Mouse (Mus musculus): ENCODE measurements at regions not wholly inside any gene's neighbourhood (a gene's known extent, or its start where the extent isn't known, plus 50 kb on each side); places are given as distances from the start of the nearest gene placed in this dataset.
"Not testable (repeated sequence)": the region's sequence is repeated elsewhere in the genome, so short reads cannot be mapped to it uniquely, and the experiment has no call there.

DNA sequence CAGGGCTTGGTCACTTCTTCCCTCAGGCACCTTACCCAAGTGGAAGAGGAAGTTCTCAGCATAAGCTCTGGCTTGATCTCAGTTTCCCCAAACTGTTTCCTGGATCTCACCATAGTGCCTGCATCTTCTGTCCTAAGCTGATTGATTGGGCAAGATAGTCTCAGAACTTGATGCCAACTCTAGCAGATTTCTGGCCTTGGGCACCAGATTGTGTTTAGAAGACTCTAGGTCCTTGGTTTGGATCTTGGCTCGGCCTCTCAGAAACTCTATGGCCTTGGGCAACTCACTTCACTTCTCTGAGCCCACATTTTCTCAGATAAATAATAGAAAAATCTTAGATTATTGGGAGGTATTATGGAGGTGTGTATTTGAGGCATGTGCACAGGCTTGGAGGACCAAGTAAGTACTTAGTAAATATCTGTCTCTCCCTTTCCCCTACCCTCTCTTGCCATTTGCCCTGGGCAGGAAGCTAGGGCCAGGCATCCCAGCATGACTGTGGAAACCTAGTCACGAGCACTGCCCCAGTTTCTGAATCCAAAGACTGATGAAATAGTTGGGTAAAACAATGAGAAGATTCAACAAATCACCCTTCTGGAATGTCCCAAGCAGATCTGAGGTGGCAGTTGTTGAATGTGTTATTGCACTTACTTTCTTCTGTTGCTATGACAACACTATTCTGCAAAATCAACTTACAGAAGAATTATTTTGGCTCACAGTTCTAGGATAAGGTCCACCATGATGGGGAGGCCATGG, 293.6 kb downstream of the 4933412E24Rik start:
- H3K27ac ChIP-seq = no peak overlapping the region
- H3K27me3 ChIP-seq (ENCODE audit: insufficient read depth, low read length) = no peaks in the 10 kb centered on the region
- H3K4me2 ChIP-seq (ENCODE audit: low read length) = no peak overlapping the region
- ATAC-seq (replicated peaks; ENCODE audit: low FRiP score, low read depth) (no peak), DNase-seq (ENCODE audit: low spot score) (no peak)
- H3K4me3 ChIP-seq (replicated peaks; ENCODE audit: low read depth, low read length) = no peak overlapping the region
- no peaks in the 10 kb centered on the region for H3K9me3 ChIP-seq (replicated peaks; ENCODE audit: low read length)
- no peaks in the 10 kb centered on the region for H3K4me1 ChIP-seq (replicated peaks; ENCODE audit: insufficient read depth, low read length)
- H3K36me3 ChIP-seq (ENCODE audit: insufficient read depth, low read length) = no peaks in the 10 kb centered on the region
- TF ChIP-seq CTCF (IDR thresholded peaks at IDR 0.05; ENCODE audit: low read depth) = no peak
- WGBS = 88% methylated on average over 2 of the region's 2 CpGs
- no peak overlapping the region for H3K9ac ChIP-seq (ENCODE audit: low read depth, low read length)

DNA sequence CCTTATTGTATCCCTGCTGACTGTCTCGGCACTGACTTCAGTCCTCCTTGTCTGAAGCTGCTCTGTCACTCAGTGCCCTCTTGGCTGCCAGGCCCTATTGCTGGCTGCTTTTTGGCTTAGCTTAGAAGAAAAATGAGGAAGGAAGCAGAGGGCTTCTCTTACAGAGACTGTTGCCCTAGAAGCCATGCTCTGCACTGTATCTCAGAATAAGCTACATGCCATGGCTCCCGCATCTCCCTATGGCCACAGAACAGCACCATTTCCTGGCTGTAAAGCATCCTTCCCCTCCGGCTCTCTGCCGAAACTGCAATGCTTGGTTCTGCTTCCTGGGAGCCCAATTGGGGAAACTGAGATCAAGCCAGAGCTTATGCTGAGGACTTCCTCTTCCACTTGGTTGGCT, 295.0 kb downstream of the 4933412E24Rik start:
- H3K4me1 ChIP-seq (replicated peaks; ENCODE audit: insufficient read depth, low read length) = no peaks in the 10 kb centered on the region
- H3K4me3 ChIP-seq (replicated peaks; ENCODE audit: low read depth, low read length) = no peak overlapping the region
- H3K9ac ChIP-seq (ENCODE audit: low read depth, low read length) = no peak overlapping the region
- H3K27ac ChIP-seq = no peak overlapping the region
- no peaks in the 10 kb centered on the region for H3K9me3 ChIP-seq (replicated peaks; ENCODE audit: low read length)
- H3K36me3 ChIP-seq (ENCODE audit: insufficient read depth, low read length) = no peaks in the 10 kb centered on the region
- no peak for ATAC-seq (replicated peaks; ENCODE audit: low FRiP score, low read depth)
- no peaks in the 10 kb centered on the region for H3K27me3 ChIP-seq (ENCODE audit: insufficient read depth, low read length)
- TF ChIP-seq CTCF (IDR thresholded peaks at IDR 0.05; ENCODE audit: low read depth) = no peak
- WGBS = 83% methylated on average over 4 of the region's 4 CpGs
- no peak overlapping the region for H3K4me2 ChIP-seq (ENCODE audit: low read length)
- DNase-seq (ENCODE audit: low spot score) = no peak

DNA sequence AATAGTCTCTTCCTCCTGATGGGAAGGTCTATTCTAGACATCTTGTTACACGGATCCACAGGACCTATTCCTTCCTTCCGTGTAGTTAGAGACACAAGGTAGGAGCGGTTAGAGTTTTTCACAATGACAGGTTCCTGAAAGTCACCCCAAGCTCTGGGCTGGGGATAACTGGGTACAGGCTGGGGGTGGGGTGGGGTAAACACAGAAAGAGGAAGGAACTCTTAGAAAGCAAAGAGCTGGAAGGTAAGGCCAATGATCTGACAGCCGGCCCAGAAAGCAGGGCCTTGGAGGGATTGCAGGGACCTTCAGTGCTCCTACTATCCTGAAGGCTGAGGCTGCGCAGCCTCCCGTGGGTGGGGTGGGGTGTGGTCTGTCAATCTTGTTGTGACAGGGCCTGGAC, 295.4 kb downstream of the 4933412E24Rik start:
- Histone ChIP-seq H3K36me3 (ENCODE audit: insufficient read depth, low read length) (no peaks in the 10 kb centered on the region), H3K9me3 (replicated peaks; ENCODE audit: low read length) (no peaks in the 10 kb centered on the region), H3K4me3 (replicated peaks; ENCODE audit: low read depth, low read length) (no peak overlapping the region), H3K27ac (no peak overlapping the region), H3K4me1 (replicated peaks; ENCODE audit: insufficient read depth, low read length) (no peaks in the 10 kb centered on the region), H3K4me2 (ENCODE audit: low read length) (no peak overlapping the region), H3K27me3 (ENCODE audit: insufficient read depth, low read length) (no peaks in the 10 kb centered on the region), H3K9ac (ENCODE audit: low read depth, low read length) (no peak overlapping the region)
- ATAC-seq (replicated peaks; ENCODE audit: low FRiP score, low read depth) = no peak
- TF ChIP-seq CTCF (IDR thresholded peaks at IDR 0.05; ENCODE audit: low read depth) = no peak
- no peak for DNase-seq (ENCODE audit: low spot score)
- WGBS = 87% methylated on average over 6 of the region's 6 CpGs

DNA sequence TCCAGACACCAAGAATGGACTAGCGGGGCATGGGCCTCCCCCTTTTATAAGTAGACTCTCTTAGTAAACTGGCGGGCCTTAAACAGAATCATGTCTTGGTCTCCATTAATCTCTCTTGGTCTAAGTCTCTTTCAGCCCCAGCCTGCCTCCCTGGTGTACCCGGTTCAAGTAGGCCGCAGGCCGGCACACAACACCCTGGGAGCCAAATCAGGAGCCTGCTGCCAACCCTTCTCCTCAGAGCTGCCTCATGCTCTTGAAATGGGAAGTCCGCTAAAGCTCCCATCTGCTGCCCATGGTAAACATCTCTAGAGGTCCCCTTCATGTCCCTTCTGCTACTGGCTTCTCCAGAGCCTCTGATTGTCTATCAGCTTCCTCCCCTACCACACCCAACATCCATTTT, 296.3 kb downstream of the 4933412E24Rik start:
- Histone ChIP-seq H3K9ac (ENCODE audit: low read depth, low read length) (no peak overlapping the region), H3K4me1 (replicated peaks; ENCODE audit: insufficient read depth, low read length) (no peaks in the 10 kb centered on the region), H3K27ac (no peak overlapping the region), H3K9me3 (replicated peaks; ENCODE audit: low read length) (no peaks in the 10 kb centered on the region), H3K27me3 (ENCODE audit: insufficient read depth, low read length) (no peaks in the 10 kb centered on the region), H3K4me3 (replicated peaks; ENCODE audit: low read depth, low read length) (no peak overlapping the region), H3K4me2 (ENCODE audit: low read length) (no peak overlapping the region), H3K36me3 (ENCODE audit: insufficient read depth, low read length) (no peaks in the 10 kb centered on the region)
- WGBS = 93% methylated on average over 6 of the region's 6 CpGs
- ATAC-seq (replicated peaks; ENCODE audit: low FRiP score, low read depth) (no peak), DNase-seq (ENCODE audit: low spot score) (no peak)
- no peak for TF ChIP-seq CTCF (IDR thresholded peaks at IDR 0.05; ENCODE audit: low read depth)

DNA sequence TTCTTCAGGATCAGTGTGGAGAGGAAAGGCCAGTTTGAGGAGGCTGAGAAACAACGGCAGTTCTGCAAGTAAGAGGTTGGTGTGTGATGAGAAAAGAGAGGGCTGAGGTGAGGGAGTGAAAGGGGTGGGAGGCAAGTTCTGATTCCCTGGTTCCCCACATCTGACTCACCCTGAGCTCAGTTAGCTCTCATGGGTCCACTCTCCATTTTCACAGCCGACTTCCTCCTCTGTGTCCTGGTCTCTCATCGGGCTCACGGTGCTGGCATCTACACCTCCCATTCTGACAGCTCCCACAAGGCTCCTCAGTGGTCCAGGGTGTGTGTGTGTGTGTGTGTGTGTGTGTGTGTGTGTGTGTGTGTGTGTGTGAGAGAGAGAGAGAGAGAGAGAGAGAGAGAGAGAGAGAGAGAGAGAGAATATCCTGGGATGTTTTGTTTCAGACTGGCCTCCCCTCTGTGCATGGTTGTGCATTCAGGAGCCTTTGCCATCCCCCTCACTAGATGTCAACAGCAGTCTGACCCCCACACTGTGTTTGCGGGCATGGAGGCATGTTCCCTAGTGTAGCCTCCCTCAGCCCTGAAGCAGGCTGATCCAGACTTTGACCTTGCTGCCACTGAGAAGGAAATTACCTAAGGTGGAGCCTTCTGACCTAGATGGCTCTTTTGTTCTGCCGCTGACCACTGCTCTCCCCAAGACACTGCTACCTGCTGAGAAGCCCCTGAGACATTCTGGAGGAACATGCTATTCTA, 296.9 kb downstream of the 4933412E24Rik start:
- not testable (repeated sequence) for H3K4me1 ChIP-seq (replicated peaks; ENCODE audit: insufficient read depth, low read length); H3K4me3 ChIP-seq (replicated peaks; ENCODE audit: low read depth, low read length); H3K36me3 ChIP-seq (ENCODE audit: insufficient read depth, low read length); H3K27me3 ChIP-seq (ENCODE audit: insufficient read depth, low read length); ATAC-seq (replicated peaks; ENCODE audit: low FRiP score, low read depth); H3K27ac ChIP-seq; H3K4me2 ChIP-seq (ENCODE audit: low read length); DNase-seq (ENCODE audit: low spot score); H3K9ac ChIP-seq (ENCODE audit: low read depth, low read length); H3K9me3 ChIP-seq (replicated peaks; ENCODE audit: low read length)
- 55% methylated on average over 6 of the region's 6 CpGs for WGBS

DNA sequence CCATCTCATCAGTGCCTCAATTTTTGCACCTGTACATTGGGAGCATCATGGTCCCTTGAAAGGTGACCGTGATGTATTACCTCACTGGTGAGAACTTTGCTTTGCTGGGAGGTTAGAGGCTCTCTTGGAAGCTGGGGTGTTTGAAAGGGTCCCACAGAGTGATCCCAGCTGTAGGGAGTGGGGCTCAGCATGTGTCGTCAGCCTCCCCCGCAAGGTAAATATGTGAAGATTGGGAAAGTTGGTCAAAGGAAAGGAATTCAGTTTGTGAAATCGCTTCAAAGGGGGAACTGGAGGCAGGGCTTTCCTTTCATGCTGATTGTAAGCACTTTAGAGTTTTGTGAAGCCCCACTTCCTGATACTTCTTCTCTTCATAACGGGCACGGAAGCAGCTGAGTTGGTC, 299.5 kb downstream of the 4933412E24Rik start:
- no peak for ATAC-seq (replicated peaks; ENCODE audit: low FRiP score, low read depth)
- H3K9ac ChIP-seq (ENCODE audit: low read depth, low read length) = no peak overlapping the region
- H3K4me1 ChIP-seq (replicated peaks; ENCODE audit: insufficient read depth, low read length) = peaks cover 12% of the 10 kb centered on the region; the same call in 1 of the 2 replicates
- H3K36me3 ChIP-seq (ENCODE audit: insufficient read depth, low read length) = no peaks in the 10 kb centered on the region
- no peak overlapping the region for H3K27ac ChIP-seq
- 66% methylated on average over 6 of the region's 6 CpGs for WGBS
- H3K4me2 ChIP-seq (ENCODE audit: low read length) = no peak overlapping the region
- H3K27me3 ChIP-seq (ENCODE audit: insufficient read depth, low read length) = no peaks in the 10 kb centered on the region
- H3K4me3 ChIP-seq (replicated peaks; ENCODE audit: low read depth, low read length) = no peak overlapping the region
- DNase-seq (ENCODE audit: low spot score) = no peak
- no peaks in the 10 kb centered on the region for H3K9me3 ChIP-seq (replicated peaks; ENCODE audit: low read length)
- TF ChIP-seq CTCF (IDR thresholded peaks at IDR 0.05; ENCODE audit: low read depth) = no peak
